Mouse (Mus musculus): ENCODE measurements around the gene Aen.

Gene Aen

GRCm38 (mm10) chr7:78893917-78894316 lies 1.7 kb upstream of the Aen start:
- DNase-seq (ENCODE audit: low spot score), result no peak

GRCm38 (mm10) chr7:78895021-78895652 lies 517 bp upstream of the Aen start:
- DNase-seq (ENCODE audit: low spot score), result no peak

DNA sequence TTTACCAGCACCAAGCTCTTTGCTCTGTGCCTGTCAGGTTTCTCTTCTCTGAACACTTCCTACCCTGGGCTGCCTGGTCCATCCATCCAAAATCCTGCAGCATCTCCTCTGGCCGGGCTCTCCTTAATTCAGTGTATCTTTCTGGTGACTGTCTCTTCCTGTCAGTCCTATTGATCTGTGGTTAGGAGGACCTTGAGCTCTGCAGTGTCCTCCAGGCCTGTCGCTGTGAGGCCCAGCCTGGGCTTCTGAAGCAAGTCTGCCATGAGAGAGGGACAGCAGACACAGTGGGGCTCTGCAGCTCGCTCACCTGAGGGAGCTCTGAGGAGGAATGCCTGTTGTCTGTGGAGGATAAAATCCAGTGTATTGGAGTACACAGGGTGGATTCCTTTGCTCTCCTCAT lies 1.9 kb downstream of the Aen start:
- DNase-seq (ENCODE audit: low spot score), result no peak

DNA sequence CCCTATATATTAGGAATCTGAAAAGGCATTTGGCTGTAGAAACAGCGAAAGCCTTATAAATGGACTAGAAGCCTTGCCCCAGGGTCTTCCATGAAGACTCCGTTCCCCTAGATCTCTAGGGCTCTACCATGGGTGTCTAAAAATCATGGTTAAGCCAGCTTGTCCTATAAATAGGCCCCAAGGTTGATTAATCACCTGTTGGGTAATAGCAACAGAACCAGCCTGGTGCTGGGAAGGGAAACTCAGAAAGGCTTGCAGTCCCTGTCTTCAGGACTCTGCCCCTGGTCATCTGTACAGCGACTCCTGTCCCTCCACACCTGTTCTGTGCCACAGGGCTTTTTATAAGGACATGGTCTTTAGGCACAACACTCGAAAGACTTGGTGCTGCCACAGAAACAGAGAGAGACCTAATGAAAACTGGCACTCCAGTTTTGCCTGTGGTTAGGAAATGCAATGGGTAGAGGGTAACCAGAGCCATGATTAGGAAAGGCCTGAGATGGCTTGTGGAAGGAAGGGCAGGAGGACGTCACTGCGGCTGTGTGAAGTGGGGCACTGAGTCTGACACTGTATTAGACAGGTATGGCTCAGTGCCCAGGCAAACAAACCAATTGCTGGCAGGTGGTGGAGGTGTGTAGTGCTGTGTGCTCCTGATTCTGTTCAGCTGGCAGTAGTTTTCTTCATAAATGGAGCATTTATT lies 7.7 kb downstream of the Aen start:
- DNase-seq (ENCODE audit: low spot score), result no peak

- no peak for DNase-seq (ENCODE audit: low spot score)
Observed at GRCm38 (mm10) chr7:78904175-78904574, 8.5 kb downstream of the Aen start.

GRCm38 (mm10) chr7:78909026-78909425 lies 13.4 kb downstream of the Aen start:
- no peak for DNase-seq (ENCODE audit: low spot score)

- no peak for DNase-seq (ENCODE audit: low spot score)
Observed at GRCm38 (mm10) chr7:78910336-78911098, 14.9 kb downstream of the Aen start.

GRCm38 (mm10) chr7:78911209-78911608 lies 15.6 kb downstream of the Aen start:
- no peak for DNase-seq (ENCODE audit: low spot score)

DNA sequence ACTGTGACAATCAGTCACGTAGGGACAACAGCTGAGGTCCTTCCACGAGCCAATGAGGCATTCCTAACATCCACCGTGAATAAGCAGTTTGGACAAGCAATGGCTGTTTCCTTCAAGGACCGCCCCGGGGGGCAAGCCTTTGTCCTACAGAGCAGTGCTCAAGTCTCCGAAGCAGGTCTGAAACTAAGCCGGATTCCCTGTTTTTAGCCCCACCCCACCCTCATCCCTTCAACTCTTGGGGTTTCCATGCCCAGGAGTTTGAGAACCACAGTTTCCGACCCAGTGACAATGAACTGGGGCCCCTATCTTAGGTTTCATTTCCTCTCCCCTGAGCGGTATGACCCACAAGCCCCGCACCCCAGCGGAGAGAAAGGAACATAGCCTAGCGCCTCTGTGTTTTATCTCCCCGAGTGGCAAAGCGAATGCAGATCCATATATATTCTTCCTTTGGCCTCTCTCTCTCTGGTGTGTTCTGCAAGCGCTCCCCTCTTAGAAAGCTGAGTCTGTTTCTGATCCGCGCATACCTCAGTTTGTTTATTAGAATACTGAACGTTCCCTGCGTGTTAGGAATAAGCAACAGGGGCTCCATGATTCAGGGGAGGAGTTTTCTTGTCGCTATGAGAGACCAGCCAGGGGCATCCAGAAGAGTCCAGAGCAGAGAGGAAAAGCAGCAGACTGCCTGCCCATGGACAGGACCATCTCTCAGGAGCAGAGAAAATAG lies 16.8 kb downstream of the Aen start:
- DNase-seq (ENCODE audit: low spot score), result peak; percentile 46

DNA sequence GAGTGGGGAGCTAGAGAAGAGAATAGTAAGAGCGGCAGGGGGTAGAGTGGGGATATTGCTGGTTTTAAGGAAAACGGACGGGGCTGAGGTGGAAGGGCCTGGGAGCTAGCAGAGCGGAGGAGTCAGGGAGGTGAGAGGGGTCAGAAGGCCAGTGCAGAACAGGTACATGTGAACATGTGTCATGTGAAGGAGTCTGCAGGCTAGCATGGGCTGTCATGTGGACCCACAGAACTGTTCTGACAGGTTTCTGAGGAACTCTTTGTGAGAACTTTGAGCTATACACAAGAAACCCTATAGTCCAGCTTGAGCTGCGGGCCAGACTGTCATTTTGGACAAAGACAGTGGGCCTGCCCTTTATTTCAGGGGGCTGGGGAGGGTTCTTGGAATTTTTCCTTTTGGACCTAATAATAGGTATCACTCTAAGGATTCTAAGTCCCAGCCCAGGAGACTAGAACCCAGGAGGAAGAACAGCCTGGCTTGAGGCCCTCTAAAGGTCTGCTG lies 17.4 kb downstream of the Aen start, which contains the start of gene Isg20:
Isg20 (plus strand) TSS at position 451 of the 501 bp plus-strand sequence.
- no peak for DNase-seq (ENCODE audit: low spot score)

GRCm38 (mm10) chr7:78913649-78914544 lies 18.2 kb downstream of the Aen start:
- no peak for DNase-seq (ENCODE audit: low spot score)

- DNase-seq (ENCODE audit: low spot score), result no peak
Observed at GRCm38 (mm10) chr7:78914545-78914845, 18.8 kb downstream of the Aen start.

GRCm38 (mm10) chr7:78914896-78915510 lies 19.3 kb downstream of the Aen start:
- DNase-seq (ENCODE audit: low spot score), result no peak

DNA sequence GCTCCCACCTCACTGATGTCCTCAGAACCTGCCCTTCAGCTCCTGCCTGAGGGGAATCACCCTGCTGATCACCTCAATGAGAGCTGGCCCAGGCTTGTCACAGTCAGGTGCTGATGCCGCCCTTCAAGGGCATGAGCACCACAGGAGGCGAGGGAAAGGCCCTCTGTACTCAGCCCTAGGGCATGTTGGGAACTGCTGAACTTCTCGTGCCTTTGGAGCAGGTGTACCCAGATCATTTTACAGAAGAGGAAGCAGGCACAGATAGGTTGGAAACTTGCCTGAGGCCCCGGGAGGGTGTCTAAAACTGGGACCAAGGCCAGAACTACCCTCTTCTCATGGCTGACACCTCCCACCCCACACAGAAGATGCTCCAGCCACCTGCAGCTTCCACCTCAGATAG lies 23.0 kb downstream of the Aen start:
- no peak for DNase-seq (ENCODE audit: low spot score)

GRCm38 (mm10) chr7:78922506-78922905 lies 26.9 kb downstream of the Aen start:
- DNase-seq (ENCODE audit: low spot score), result no peak

GRCm38 (mm10) chr7:78924300-78924699 lies 28.6 kb downstream of the Aen start:
- DNase-seq (ENCODE audit: low spot score), result peak; percentile 93

GRCm38 (mm10) chr7:78924796-78925195 lies 29.1 kb downstream of the Aen start:
- DNase-seq (ENCODE audit: low spot score), result no peak

DNA sequence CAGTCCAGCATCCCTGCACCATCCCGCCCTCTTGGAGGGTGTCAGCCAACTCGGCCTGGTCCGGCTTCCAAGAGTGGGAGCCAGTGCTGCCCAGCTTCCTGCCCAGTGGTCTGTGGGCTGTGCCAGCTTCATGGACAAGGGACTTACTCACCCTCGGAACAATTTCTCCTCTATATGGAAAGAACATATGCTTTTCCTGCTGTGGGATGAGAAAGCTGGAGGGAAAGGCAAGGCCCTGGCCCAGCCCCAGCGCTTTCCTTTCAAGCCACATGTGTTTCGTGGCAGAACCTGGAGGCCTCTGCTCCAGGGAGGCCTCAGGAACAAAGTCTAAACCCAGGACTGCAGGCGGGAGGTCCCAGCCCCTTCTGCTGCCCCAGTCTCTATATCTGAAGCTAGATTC lies 30.0 kb downstream of the Aen start:
- DNase-seq (ENCODE audit: low spot score), result no peak

- DNase-seq (ENCODE audit: low spot score), result no peak
Observed at GRCm38 (mm10) chr7:78926156-78926555, 30.5 kb downstream of the Aen start.

DNA sequence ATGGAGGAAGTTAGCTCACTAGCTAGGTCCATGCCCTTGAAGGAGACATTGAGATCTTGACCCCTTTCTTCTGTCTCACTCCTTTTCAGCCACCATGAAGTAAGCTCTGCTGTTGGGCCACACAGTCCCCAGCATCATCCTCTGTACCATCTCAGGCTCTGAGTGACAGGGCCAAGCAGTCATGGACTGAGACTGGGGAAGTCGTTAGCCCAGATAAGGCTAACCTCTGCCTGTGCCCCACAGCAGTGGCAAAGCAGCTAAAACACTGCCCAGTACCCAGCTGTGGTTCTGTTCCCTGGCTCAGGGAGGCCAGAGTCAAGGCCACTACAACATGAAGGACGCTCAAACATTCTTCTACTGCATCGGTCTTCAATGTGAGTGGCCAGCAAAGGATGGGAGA lies 31.6 kb downstream of the Aen start:
- DNase-seq (ENCODE audit: low spot score), result no peak

Measured in embryo, embryonic 10 days (tissue).